Mouse (Mus musculus): ENCODE measurements around the gene Micu1.

GRCm38 (mm10) chr10:59822857-59823256 is 120.6 kb downstream of the Micu1 start:
- no peak for TF ChIP-seq CTCF (IDR thresholded peaks at IDR 0.05; ENCODE audit: borderline replicate concordance, insufficient read depth, low read length)
- TF ChIP-seq POLR2A (IDR thresholded peaks at IDR 0.05; ENCODE audit: low read depth, low read length), result no peak
